Mouse (Mus musculus) midbrain, embryonic 13.5 days (tissue): Measurements from ENCODE around the gene Prkacb. TPM values are rescaled to one million over a fixed set of nuclear protein-coding genes. Genes with fewer than 3 reads are reported as not detected.
A peak's percentile ranks its signal among the peaks of the same experiment; 100 is the strongest.
"Not testable (repeated sequence)": the region's sequence is repeated elsewhere in the genome, so short reads cannot be mapped to it uniquely, and the experiment has no call there.

Experiments used
- ATAC-seq: fragments of 200-750 bp; cut with Nextera tagmentation; 2 replicates; pipeline ENCODE4 v1.8.0; 2017; ENCODE audit warnings: mild to moderate bottlenecking, moderate TSS enrichment, moderate library complexity
- H3K27ac ChIP-seq: fragments of 300-500 bp; sonication (generic); 2 replicates; pipeline ENCODE4 v1.5.1; 2015; ENCODE audit warnings: inconsistent platforms, mild to moderate bottlenecking, moderate library complexity
- H3K27me3 ChIP-seq: fragments of 300-500 bp; sonication (generic); 2 replicates; pipeline ENCODE4 v1.6.1; 2015; ENCODE audit warnings: mild to moderate bottlenecking, inconsistent platforms
- H3K36me3 ChIP-seq: fragments of 300-500 bp; sonication (generic); 2 replicates; pipeline ENCODE4 v1.6.1; 2015; ENCODE audit warnings: mild to moderate bottlenecking, inconsistent platforms
- H3K4me1 ChIP-seq: fragments of 300-500 bp; sonication (generic); replicated peaks from 2 replicates; pipeline ENCODE4 v1.6.1; 2015; ENCODE audit warnings: inconsistent platforms
- H3K4me2 ChIP-seq: fragments of 300-500 bp; sonication (generic); replicated peaks from 2 replicates; pipeline ENCODE4 v1.6.1; 2015; ENCODE audit warnings: moderate library complexity, mild to moderate bottlenecking, inconsistent platforms
- H3K4me3 ChIP-seq: fragments of 300-500 bp; sonication (generic); replicated peaks from 2 replicates; pipeline ENCODE4 v1.5.1; 2015; ENCODE audit warnings: mild to moderate bottlenecking, inconsistent platforms
- H3K9ac ChIP-seq: fragments of 300-500 bp; sonication (generic); replicated peaks from 2 replicates; pipeline ENCODE4 v1.6.1; 2015; ENCODE audit warnings: mild to moderate bottlenecking, inconsistent platforms
- H3K9me3 ChIP-seq: fragments of 300-500 bp; sonication (generic); 2 replicates; pipeline ENCODE4 v1.6.1; 2016; ENCODE audit warnings: mild to moderate bottlenecking, inconsistent platforms
- WGBS: fragments of 180-500 bp; shearing (Covaris S2); methylation state at CpG from one replicate; pipeline ENCODE4 v1.1.7; 2015; 5-methylcytosine and 5-hydroxymethylcytosine counted together
- polyA plus RNA-seq: library from polyadenylated mRNA; unstranded; fragments of >200 nt; fragmentation: Nextera tagmentation; extraction: Ambion mirVana; gene quantifications from 2 replicates; pipeline ENCODE4 v1.2.1, GENCODE M21; 2015

The Prkacb gene
- polyA plus RNA-seq, 1 experiment from 2014 or later, result 119 TPM

DNA sequence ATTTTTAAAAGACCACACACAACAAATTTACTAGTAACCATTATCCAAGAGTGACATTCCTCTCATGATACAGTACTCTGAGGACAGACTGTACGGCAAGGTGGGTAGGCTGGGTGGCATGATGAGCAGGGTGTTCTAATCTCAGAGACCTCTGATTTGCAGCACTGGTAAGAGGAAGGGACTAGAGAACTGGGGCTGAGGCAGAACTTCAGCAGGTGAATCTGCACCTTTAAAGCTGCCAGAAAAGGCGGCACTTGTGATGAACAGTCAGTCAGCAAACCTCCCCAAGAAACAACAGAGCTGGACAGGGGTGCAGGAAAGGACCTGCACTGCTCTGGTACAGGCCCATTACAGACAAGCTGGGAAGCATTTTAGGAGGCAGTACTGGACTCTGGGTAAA is 41.9 kb downstream of the Prkacb start:
- Histone ChIP-seq H3K4me3 (peak overlapping the region; percentile 47), H3K36me3 (peaks cover 7% of the 10 kb centered on the region; the same call in 1 of the 2 replicates), H3K9me3 (no peaks in the 10 kb centered on the region), H3K27me3 (no peaks in the 10 kb centered on the region), H3K4me2 (peak overlapping the region; percentile 56), H3K4me1 (peaks cover 44% of the 10 kb centered on the region), H3K27ac (peak overlapping the region; percentile 88), H3K9ac (peak overlapping the region; percentile 39; the same call in 1 of the 2 replicates)
- WGBS, result 63% methylated on average over 2 of the region's 2 CpGs
- no peak for ATAC-seq

DNA sequence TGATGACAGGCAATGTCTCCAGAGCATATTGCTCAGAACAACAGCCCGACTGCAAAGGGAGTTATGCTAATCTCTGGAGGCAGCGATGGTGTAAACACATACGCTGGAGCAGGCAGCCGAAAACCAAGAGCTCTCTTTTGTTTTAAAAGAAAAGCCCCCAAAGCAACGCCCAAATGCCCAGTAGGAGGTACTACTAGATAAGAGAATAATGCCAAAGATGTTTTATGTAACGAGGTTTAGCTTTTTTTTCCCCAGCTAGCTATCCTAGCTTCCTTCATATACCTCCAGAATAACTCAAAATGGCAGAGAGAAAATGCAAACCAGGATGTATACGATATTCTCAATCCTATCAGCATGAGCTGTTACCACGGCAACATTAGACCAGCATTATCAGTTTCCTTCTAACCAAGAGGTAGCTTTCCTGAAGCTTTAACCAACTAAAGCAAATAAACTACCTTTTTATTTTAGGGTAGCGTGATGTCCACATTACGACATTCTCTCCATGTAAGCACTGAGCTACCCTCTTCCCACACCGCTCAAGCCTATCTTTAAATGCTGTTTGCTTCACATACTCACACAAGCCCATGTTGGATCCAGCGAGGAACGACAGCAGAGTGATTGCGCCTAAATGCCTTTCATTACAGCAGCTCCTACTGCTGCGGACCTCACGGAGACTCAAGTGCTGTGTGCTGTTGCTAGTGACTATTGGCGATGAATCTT is 42.7 kb downstream of the Prkacb start:
- peak; percentile 77 for ATAC-seq
- peaks cover 44% of the 10 kb centered on the region for H3K4me1 ChIP-seq
- H3K9me3 ChIP-seq, result no peaks in the 10 kb centered on the region
- H3K27me3 ChIP-seq, result no peaks in the 10 kb centered on the region
- 6% methylated on average over 17 of the region's 17 CpGs for WGBS
- peak overlapping the region; percentile 56 for H3K4me2 ChIP-seq
- peaks cover 7% of the 10 kb centered on the region; the same call in 1 of the 2 replicates for H3K36me3 ChIP-seq
- H3K9ac ChIP-seq, result peak overlapping the region; percentile 58
- peak overlapping the region; percentile 47 for H3K4me3 ChIP-seq
- peak overlapping the region; percentile 88 for H3K27ac ChIP-seq

DNA sequence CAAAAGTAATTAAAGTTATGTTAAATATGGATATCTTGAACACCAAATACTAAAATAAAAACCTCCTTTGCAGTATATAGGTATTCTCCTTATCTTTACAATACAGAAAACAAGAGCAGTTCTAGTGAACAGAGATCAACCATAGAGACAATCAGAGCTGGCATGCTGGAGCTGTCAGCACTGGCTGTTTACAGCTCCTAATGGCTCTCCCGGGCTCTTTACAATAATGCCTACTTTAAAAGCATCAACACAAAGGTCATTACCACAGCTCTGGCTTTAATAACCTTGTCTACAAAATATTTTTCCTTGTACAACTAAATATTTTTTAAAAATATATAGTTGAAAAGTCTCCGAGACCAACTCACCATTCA is 43.2 kb downstream of the Prkacb start:
- WGBS, result 6% methylated on average over 2 of the region's 2 CpGs
- ATAC-seq, result peak; percentile 53; the same call in 1 of the 2 replicates
- H3K9ac ChIP-seq, result peak overlapping the region; percentile 58

DNA sequence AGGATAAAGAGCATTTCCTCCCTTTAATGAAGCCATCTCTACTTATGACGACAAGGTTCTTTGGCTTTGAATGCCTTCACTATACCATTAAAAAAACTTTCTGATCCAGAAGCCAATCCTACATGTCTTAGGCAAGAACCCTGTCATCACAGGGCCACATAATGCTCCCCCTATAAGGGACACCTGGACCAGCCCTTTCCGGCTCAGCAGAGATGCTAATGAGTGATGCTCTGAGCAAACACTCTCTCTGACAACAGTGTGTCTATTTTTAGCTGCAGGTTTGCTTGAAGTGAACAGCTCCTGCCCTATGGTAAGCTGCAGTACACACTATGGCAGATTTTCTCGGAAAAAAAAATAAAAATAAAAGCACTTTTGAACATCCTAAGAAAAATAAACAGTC is 43.9 kb downstream of the Prkacb start:
- peak overlapping the region; percentile 53 for H3K4me2 ChIP-seq
- WGBS, result 46% methylated on average over 3 of the region's 3 CpGs
- H3K36me3 ChIP-seq, result peaks cover 7% of the 10 kb centered on the region; the same call in 1 of the 2 replicates
- H3K27ac ChIP-seq, result peak overlapping the region; percentile 69
- H3K9me3 ChIP-seq, result no peaks in the 10 kb centered on the region
- peak; percentile 73 for ATAC-seq
- H3K4me3 ChIP-seq, result peak overlapping the region; percentile 41
- no peaks in the 10 kb centered on the region for H3K27me3 ChIP-seq
- H3K4me1 ChIP-seq, result peaks cover 44% of the 10 kb centered on the region
- H3K9ac ChIP-seq, result peak overlapping the region; percentile 65

More for the DNA sequence above, 43.2 kb downstream of the Prkacb start:
- Histone ChIP-seq H3K4me3 (peak overlapping the region; percentile 47), H3K4me2 (peak overlapping the region; percentile 56), H3K4me1 (peaks cover 44% of the 10 kb centered on the region), H3K9me3 (no peaks in the 10 kb centered on the region), H3K27ac (peak overlapping the region; percentile 88), H3K36me3 (peaks cover 7% of the 10 kb centered on the region; the same call in 1 of the 2 replicates), H3K27me3 (no peaks in the 10 kb centered on the region)

DNA sequence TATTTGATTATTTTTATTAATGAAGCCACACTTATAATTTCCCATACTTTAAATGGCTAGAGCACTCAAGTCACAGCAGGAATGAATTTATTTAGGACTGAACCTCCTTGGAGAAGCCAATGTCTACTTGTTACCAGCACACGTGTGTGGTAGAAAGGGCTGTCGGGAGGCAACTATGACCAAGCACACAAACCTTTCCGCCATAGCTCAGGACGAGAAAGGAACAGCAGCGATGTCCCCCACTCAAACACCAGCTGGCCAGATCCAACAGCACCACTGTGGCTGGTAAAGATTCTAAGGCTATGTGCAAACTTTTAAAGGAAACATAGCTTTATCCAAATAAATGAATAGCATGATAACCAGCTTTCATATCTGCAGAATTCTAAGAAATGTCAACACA is 44.4 kb downstream of the Prkacb start:
- peaks cover 7% of the 10 kb centered on the region; the same call in 1 of the 2 replicates for H3K36me3 ChIP-seq
- H3K9me3 ChIP-seq, result no peaks in the 10 kb centered on the region
- ATAC-seq, result no peak
- peaks cover 44% of the 10 kb centered on the region for H3K4me1 ChIP-seq
- H3K4me2 ChIP-seq, result peak overlapping the region; percentile 53
- H3K9ac ChIP-seq, result peak overlapping the region; percentile 65
- no peak overlapping the region for H3K27ac ChIP-seq
- H3K4me3 ChIP-seq, result peak overlapping the region; percentile 41
- H3K27me3 ChIP-seq, result no peaks in the 10 kb centered on the region
- 79% methylated on average over 5 of the region's 5 CpGs for WGBS

DNA sequence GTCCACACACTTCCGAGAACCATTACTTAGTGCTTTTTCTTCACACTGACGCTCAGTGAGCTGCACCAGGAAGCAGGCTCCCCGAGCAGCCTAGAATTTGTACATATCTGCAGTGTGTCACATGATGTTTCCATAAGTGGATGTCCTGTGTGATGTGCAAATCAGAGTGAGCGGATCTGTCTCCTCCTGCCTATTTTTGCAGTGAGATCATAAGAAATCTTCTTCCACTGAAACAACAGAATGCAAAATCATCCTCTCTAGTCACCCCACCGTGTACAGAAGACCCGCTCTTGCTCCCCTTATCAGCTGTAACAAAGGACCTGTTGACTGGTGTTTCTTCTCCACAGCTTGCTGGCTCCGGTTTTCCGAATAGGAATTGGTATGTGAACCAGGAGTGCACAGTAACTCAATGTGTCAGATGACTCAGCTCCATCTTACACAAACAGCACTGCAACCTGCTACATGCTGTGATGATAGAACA is 46.0 kb downstream of the Prkacb start:
- Histone ChIP-seq H3K4me1 (peaks cover 44% of the 10 kb centered on the region), H3K9ac (peak overlapping the region; percentile 32; the same call in 1 of the 2 replicates), H3K27ac (peak overlapping the region; percentile 46; the same call in 1 of the 2 replicates), H3K27me3 (no peaks in the 10 kb centered on the region), H3K9me3 (no peaks in the 10 kb centered on the region), H3K4me2 (0 out of 2 replicates have a peak overlapping the region, but pooled peaks have one; percentile 4), H3K4me3 (no peak overlapping the region), H3K36me3 (peaks cover 7% of the 10 kb centered on the region; the same call in 1 of the 2 replicates)
- no peak for ATAC-seq
- WGBS, result 72% methylated on average over 8 of the region's 8 CpGs

DNA sequence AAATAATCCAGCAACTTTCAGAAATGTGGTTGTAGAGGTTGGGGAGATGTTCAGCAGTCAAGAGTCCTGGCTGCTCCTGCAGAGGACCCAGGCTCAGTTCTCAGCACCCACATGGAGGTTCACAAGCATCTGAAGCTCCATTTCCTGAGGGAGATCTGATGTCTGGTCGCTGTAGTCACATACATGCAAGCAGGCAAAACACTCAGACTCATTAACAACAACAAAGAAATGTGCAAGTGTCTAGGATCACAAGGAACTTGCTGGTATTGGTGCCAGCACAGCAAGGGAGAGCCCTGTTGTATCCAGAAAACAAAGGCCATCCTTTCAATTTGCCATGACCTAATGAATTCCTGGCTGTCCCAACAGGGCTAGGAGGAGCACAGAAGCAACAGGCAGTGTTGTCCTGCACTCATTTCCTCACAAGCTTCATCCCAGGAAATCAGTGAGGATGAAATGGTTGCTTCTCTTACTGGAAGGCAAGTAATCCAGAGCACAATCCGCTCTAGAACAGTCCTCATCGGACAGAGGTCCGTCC is 46.7 kb downstream of the Prkacb start:
- Histone ChIP-seq H3K4me1 (peaks cover 40% of the 10 kb centered on the region), H3K27me3 (no peaks in the 10 kb centered on the region), H3K27ac (0 out of 2 replicates have a peak overlapping the region, but pooled peaks have one; percentile 46), H3K36me3 (peaks cover 7% of the 10 kb centered on the region; the same call in 1 of the 2 replicates), H3K4me3 (no peak overlapping the region), H3K4me2 (no peak overlapping the region), H3K9me3 (no peaks in the 10 kb centered on the region), H3K9ac (no peak overlapping the region; the same call in 1 of the 2 replicates)
- 93% methylated on average over 4 of the region's 4 CpGs for WGBS
- ATAC-seq, result no peak

DNA sequence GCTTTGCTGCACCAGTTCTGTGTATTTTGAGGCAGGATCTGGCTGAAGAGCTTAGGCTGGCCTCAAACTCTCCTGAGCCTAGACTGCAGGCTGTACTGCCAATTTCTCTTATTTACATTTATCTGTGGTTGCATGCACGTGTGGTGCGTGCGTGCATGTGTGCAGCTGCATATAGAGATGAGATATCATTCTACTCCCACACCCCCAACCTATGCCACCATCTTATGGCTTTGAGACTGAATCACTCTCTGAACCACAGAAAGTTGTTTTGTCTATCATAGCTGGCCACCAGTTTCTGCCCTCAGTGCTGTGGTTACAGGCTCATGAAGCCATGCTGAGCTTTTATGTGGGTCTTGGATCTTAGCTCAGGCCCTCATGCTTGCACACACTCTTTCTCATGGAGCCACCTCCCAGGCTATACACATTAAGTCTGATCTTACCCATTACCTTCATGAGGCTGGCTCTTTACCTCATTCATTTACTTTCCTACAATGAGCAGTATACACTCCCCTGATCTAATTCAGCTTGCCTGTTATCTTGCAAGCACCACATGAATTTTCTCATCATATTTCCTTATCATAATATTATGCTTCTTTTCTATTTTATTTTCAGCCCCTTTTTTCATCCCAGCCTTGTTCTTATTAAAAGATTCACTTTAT is 47.8 kb downstream of the Prkacb start:
- H3K9me3 ChIP-seq, result no peaks in the 10 kb centered on the region
- no peaks in the 10 kb centered on the region for H3K27me3 ChIP-seq
- no peak overlapping the region for H3K27ac ChIP-seq
- peaks cover 30% of the 10 kb centered on the region for H3K4me1 ChIP-seq
- no peak overlapping the region for H3K9ac ChIP-seq
- 95% methylated on average over 3 of the region's 3 CpGs for WGBS
- H3K4me2 ChIP-seq, result no peak overlapping the region
- peaks cover 7% of the 10 kb centered on the region; the same call in 1 of the 2 replicates for H3K36me3 ChIP-seq
- H3K4me3 ChIP-seq, result no peak overlapping the region
- ATAC-seq, result no peak

DNA sequence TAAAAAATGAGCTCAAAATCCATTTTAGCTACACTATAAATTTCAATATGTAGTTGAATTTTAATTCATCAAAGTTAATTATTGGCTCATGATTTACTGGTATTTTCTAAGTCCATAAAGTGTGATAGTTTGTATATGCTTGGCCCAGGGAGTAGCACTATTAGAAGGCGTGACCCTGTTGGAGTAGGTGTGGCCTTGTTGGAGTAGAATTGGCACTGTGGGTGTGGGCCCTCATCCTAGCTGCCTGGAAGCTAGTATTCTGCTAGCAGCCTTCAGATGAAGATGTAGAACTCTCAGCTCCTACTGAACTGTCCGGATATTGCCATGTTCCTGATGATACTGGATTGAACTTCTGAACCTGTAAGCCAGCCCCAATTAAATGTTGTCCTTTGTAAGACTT is 49.7 kb downstream of the Prkacb start:
- H3K4me2 ChIP-seq, H3K36me3 ChIP-seq, H3K4me3 ChIP-seq, ATAC-seq, H3K27ac ChIP-seq, H3K9me3 ChIP-seq, H3K9ac ChIP-seq, H3K27me3 ChIP-seq: not testable (repeated sequence)
- WGBS, result 84% methylated on average over 2 of the region's 2 CpGs
- H3K4me1 ChIP-seq, result peaks cover 25% of the 10 kb centered on the region

DNA sequence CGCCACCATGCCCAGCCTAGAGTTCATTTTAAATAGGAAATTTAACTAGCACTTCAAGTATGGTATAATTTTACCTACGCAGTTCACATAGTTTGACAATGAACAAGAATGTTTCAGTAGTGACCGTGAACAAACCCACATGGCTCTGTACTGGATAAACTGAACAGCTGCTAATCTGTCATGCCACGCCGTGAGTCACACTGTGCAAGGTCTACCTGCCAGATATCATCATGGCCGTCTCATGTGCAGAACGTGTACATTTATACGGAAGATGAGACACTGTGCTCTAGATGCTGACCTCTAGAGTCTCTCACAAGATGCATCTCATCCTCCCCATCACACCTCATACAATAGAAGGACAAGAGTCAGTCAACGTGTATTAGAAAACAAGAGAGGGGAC is 51.5 kb downstream of the Prkacb start:
- H3K4me2 ChIP-seq, result no peak overlapping the region
- no peak overlapping the region for H3K27ac ChIP-seq
- no peak for ATAC-seq
- H3K9me3 ChIP-seq, result no peaks in the 10 kb centered on the region
- WGBS, result 94% methylated on average over 9 of the region's 9 CpGs
- no peaks in the 10 kb centered on the region for H3K27me3 ChIP-seq
- H3K36me3 ChIP-seq, result peaks cover 4% of the 10 kb centered on the region; the same call in 1 of the 2 replicates
- H3K4me3 ChIP-seq, result no peak overlapping the region
- no peak overlapping the region for H3K9ac ChIP-seq
- H3K4me1 ChIP-seq, result peaks cover 7% of the 10 kb centered on the region

DNA sequence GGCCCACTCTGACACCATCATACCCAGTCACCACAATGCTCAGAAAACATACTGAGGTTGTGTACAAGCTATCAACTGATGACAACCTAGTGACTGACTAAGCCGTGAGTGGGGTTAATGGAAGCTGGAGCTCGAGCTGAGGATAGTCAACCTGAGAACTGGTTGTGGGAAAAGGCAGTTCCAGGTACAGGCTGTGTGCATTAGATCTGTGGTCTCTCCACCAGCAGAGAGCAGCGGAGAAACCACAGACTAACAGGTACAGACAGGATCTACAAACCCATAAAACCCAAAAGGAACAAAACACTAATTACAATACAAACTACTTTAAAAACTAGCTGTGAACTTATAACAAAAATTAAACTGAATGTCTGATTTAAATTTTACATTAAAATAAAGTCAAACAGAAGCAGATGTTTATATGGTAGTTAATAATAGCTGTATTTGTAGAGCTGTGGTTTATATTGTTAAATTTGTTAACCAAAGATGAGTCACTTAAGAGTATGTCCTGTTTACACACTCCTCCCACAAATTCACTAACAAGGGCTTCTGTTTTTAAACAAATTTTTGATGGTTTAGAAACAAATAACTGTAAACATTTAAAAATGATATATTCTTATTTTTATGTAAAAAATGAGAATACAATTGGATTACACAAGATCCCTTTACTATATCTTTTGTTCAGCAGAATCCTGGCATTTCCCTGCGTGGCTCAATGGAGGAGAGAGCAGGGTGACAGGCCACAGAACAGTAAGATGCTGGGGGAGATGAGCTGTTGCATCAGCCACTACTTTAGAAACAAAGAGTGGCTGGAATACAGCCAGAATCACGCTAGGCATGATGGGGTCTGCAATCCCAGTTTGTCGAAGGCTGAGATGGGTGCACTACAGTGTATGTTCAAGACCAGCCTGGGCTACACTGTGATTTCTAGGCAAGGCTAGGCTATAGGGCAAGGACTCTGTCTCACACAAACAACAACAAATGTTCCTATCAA is 54.5 kb downstream of the Prkacb start:
- no peak for ATAC-seq
- H3K4me2 ChIP-seq, result no peak overlapping the region
- WGBS, result 77% methylated on average over 6 of the region's 6 CpGs

More for the DNA sequence above, 54.5 kb downstream of the Prkacb start:
- Histone ChIP-seq H3K36me3 (peaks cover 15% of the 10 kb centered on the region), H3K9ac (no peak overlapping the region), H3K9me3 (no peaks in the 10 kb centered on the region), H3K4me1 (peaks cover 5% of the 10 kb centered on the region; the same call in 1 of the 2 replicates), H3K27me3 (no peaks in the 10 kb centered on the region), H3K27ac (no peak overlapping the region), H3K4me3 (no peak overlapping the region)
